Mouse (Mus musculus) cerebellum, adult 2 months (tissue): ENCODE measurements around the gene Aldh1a2.

Source experiments
- CTCF ChIP-seq: fragments of 200-500 bp; IDR thresholded peaks from 2 replicates; pipeline ENCODE4 v1.5.1; 2011; ENCODE audit warnings: low read depth, mild to moderate bottlenecking, control low read depth, low read length, moderate library complexity, borderline replicate concordance; ENCODE audit not compliant: insufficient read depth
- POLR2A ChIP-seq: fragments of 200-500 bp; IDR thresholded peaks from 2 replicates; pipeline ENCODE4 v1.6.1; 2011; ENCODE audit warnings: low read length, control low read depth, borderline replicate concordance; ENCODE audit not compliant: insufficient read depth

- TF ChIP-seq POLR2A = no peak
- no peak for TF ChIP-seq CTCF
Observed at GRCm38 (mm10) chr9:71185285-71185684, 30.3 kb upstream of the Aldh1a2 start.
